Mouse (Mus musculus): Measurements from ENCODE around the gene Brd4.

DNA sequence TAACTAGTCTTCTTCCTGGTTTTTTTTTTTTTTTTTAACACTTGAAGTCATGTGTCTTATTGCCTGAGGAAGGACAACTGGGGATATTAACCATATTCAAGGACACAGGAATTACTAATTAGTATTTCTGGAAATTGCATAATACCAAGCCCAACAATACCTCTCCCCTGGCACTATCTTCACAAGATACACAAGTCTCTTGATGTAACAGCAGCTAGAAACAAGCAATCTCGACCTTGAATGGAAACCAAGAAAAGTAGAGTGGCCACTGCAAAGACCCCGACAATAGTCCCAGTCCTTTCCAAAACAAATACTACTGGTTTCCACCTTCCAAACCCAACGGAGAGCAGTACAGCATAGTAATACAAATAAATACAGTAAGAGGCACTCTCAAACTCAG lies 9.0 kb downstream of the Brd4 start:
- TF ChIP-seq EP300 (optimal IDR thresholded peaks at IDR 0.05) (no peak), CTCF (IDR thresholded peaks at IDR 0.05; ENCODE audit: low read depth) (no peak)
